ENCODE assay signal across 8 mouse cellular contexts in the genomic region with DNA sequence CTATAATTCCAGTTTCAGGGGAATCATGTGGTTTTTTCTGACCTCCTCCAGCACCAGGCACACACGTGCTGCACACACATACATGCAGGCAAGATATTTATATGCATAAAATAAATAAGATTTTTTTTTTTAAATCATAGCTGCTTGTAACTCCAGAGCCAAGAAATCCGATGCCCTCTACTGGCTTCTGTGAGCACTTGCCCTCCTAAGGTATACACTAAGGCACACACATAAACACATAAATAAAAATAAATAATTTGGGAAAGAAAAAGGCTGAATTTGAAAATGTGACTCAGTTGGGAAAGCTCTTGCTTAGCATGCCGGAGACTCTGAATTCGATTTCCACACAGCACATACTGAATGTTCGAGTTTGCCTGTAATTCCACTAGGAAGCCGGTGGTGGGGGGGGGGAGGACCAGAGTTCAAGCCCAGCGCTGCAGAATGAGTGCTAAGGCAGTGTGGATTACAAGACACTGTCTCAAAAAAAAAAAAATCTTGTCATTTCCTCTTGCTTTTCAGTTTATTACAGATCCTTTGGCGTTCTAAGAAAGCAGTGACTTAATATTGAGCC. TPM values are rescaled to one million over a fixed set of nuclear protein-coding genes. Genes with fewer than 3 reads are reported as not detected.
DNase-seq lines count a peak whose midpoint lies in the region; ATAC-seq lines count a peak whose summit lies in the region.

No protein-coding gene starts in this region.

- peak; percentile 19 for DNase-seq in embryo, embryonic 11.5 days (ENCODE audit: low read depth, low spot score)
- DNase-seq in embryo, embryonic 9.5 days (ENCODE audit: extremely low spot score), result no peak
- peak; percentile 82 for DNase-seq in 416B (ENCODE audit: low read depth)
- DNase-seq in urinary bladder, adult 2 months (ENCODE audit: low spot score), result no peak
- DNase-seq in cerebellum, adult 11-12 months, result no peak
- DNase-seq in testis, postnatal 14 days (ENCODE audit: low spot score), result no peak

- peak; percentile 47 for ATAC-seq in erythroid progenitor cell, adult 5-6 weeks (replicated peaks; ENCODE audit: low FRiP score, poor library complexity, severe bottlenecking)
- peak; percentile 13; the same call in 1 of the 2 replicates for ATAC-seq in liver, embryonic 12.5 days

- peaks cover 38% of the 10 kb centered on the region for H3K4me1 ChIP-seq in liver, embryonic 12.5 days

- peaks cover 31% of the 10 kb centered on the region for H3K36me3 ChIP-seq in liver, embryonic 12.5 days

- peak overlapping the region; percentile 65 for H3K9ac ChIP-seq in liver, embryonic 12.5 days

- peak overlapping the region; percentile 74 for H3K27ac ChIP-seq in liver, embryonic 12.5 days

- peak overlapping the region; percentile 96 for H3K4me3 ChIP-seq in liver, embryonic 12.5 days

- WGBS in liver, embryonic 12.5 days (ENCODE audit: insufficient replicate concordance), result 9% methylated on average over 8 of the region's 8 CpGs

- peak overlapping the region; percentile 72 for H3K4me2 ChIP-seq in liver, embryonic 12.5 days

- no peaks in the 10 kb centered on the region for H3K27me3 ChIP-seq in liver, embryonic 12.5 days (replicated peaks)

- H3K9me3 ChIP-seq in liver, embryonic 12.5 days (replicated peaks), result no peaks in the 10 kb centered on the region

RNA-seq across cellular contexts. Expression of gene Psmc6, which starts 0.5 kb away (rescaled TPM):
- total RNA-seq in erythroid progenitor cell, adult 5-6 weeks (2015; ENCODE audit: low replicate concordance), result 103 and 178 TPM in 2 replicates
- 151 and 157 TPM in 2 replicates for total RNA-seq in erythroid progenitor cell, adult 5-6 weeks (2017; ENCODE audit: low replicate concordance)
- polyA plus RNA-seq in liver, embryonic 12.5 days (2016; fragmentation: Nextera tagmentation; extraction: Ambion mirVana), result 130 and 131 TPM in 2 replicates
- polyA plus RNA-seq in urinary bladder, adult 2 months (2012; rRNA removed), result 99.6 and 102 TPM in 2 replicates

RNA-seq across cellular contexts. Expression of gene Ero1l, which starts 10.5 kb away (rescaled TPM):
- total RNA-seq in erythroid progenitor cell, adult 5-6 weeks (2015; ENCODE audit: low replicate concordance), result 23.4 and 37.7 TPM in 2 replicates
- total RNA-seq in erythroid progenitor cell, adult 5-6 weeks (2017; ENCODE audit: low replicate concordance), result 28.9 and 38.3 TPM in 2 replicates
- 51.1 and 56.7 TPM in 2 replicates for polyA plus RNA-seq in liver, embryonic 12.5 days (2016; fragmentation: Nextera tagmentation; extraction: Ambion mirVana)
- 24.0 and 28.2 TPM in 2 replicates for polyA plus RNA-seq in urinary bladder, adult 2 months (2012; rRNA removed)

RNA-seq across cellular contexts. Expression of gene Styx, which starts 21.8 kb away (rescaled TPM):
- 7.1 and 14.1 TPM in 2 replicates for total RNA-seq in erythroid progenitor cell, adult 5-6 weeks (2015; ENCODE audit: low replicate concordance)
- 1.6 and 11.9 TPM in 2 replicates for total RNA-seq in erythroid progenitor cell, adult 5-6 weeks (2017; ENCODE audit: low replicate concordance)
- 30.0 and 30.3 TPM in 2 replicates for polyA plus RNA-seq in liver, embryonic 12.5 days (2016; fragmentation: Nextera tagmentation; extraction: Ambion mirVana)
- polyA plus RNA-seq in urinary bladder, adult 2 months (2012; rRNA removed), result 15.6 and 16.3 TPM in 2 replicates

Comparison
In these comparisons a context has a peak if more than half of its experiments do, and no peak if none do; other contexts are left out.
1. DNase-seq: peak in embryo, embryonic 11.5 days (single experiment) and 416B (single experiment); none in embryo, embryonic 9.5 days (single experiment), urinary bladder, adult 2 months (single experiment), cerebellum, adult 11-12 months (single experiment) and testis, postnatal 14 days (single experiment).